Mouse (Mus musculus) lung, adult 2 months (tissue): ENCODE results near the gene Mtx1.

Source experiments
- CTCF ChIP-seq: fragments of 200-500 bp; IDR thresholded peaks from 2 replicates; pipeline ENCODE4 v1.5.1; 2011; ENCODE audit warnings: mild to moderate bottlenecking, low read length, control low read depth; ENCODE audit not compliant: insufficient read depth
- POLR2A ChIP-seq: fragments of 200-500 bp; IDR thresholded peaks from 2 replicates; pipeline ENCODE4 v1.6.1; 2011; ENCODE audit warnings: low read depth, mild to moderate bottlenecking, control low read depth, low read length, borderline replicate concordance; ENCODE audit errors: extremely low read depth

GRCm38 (mm10) chr3:89233562-89234110 lies 6.7 kb upstream of the Mtx1 start:
- TF ChIP-seq POLR2A (0 out of 2 replicates have a peak, but pooled peaks have one; percentile 11), CTCF (peak; percentile 13; the same call in 1 of the 2 replicates)
